8 mouse cellular contexts compared by ENCODE assay signal in genomic region chr13:89540301-89540982, GRCm38 (mm10). TPM values are rescaled to one million over a fixed set of nuclear protein-coding genes. Genes with fewer than 3 reads are reported as not detected.
DNase-seq lines count a peak whose midpoint lies in the region; ATAC-seq and TF ChIP-seq lines count a peak whose summit lies in the region.
"Had no signal": no experiment of that assay in that cellular context is flagged by ENCODE, and none has a peak within 500 bp of the region (broad histone marks: within the 10 kb centered on the region; RNA-seq: fewer than 3 reads in every experiment).

No protein-coding gene starts in this region.

- H3K9me3 ChIP-seq in intestine, embryonic 14.5 days (ENCODE audit: control insufficient read depth, low read length), result no peaks in the 10 kb centered on the region
- no peaks in the 10 kb centered on the region for H3K9me3 ChIP-seq in intestine, postnatal 0 days (ENCODE audit: control insufficient read depth)
- no peaks in the 10 kb centered on the region for H3K9me3 ChIP-seq in limb, embryonic 10.5 days (replicated peaks)
- H3K9me3 ChIP-seq: midbrain, embryonic 12.5 days had no signal

- peak overlapping the region; percentile 90; the same call in 1 of the 2 replicates for H3K4me2 ChIP-seq in intestine, embryonic 14.5 days (ENCODE audit: low read length)
- H3K4me2 ChIP-seq in intestine, postnatal 0 days (replicated peaks; ENCODE audit: low read depth), result no peak overlapping the region

- 31% methylated on average over 11 of the region's 11 CpGs for WGBS in intestine, embryonic 14.5 days
- WGBS in intestine, postnatal 0 days, result 51% methylated on average over 11 of the region's 11 CpGs
- 5% methylated on average over 11 of the region's 11 CpGs for WGBS in limb, embryonic 10.5 days

- peaks cover 9% of the 10 kb centered on the region; the same call in 1 of the 2 replicates for H3K4me1 ChIP-seq in intestine, embryonic 14.5 days (replicated peaks; ENCODE audit: control insufficient read depth, insufficient read depth, low read length)
- no peaks in the 10 kb centered on the region for H3K4me1 ChIP-seq in intestine, postnatal 0 days (replicated peaks; ENCODE audit: control insufficient read depth, insufficient read depth, low read length)
- peaks cover 37% of the 10 kb centered on the region for H3K4me1 ChIP-seq in limb, embryonic 10.5 days
- H3K4me1 ChIP-seq: midbrain, embryonic 12.5 days had no signal

- TF ChIP-seq CTCF in intestine, postnatal 0 days (IDR thresholded peaks at IDR 0.05; ENCODE audit: low read depth), result no peak

- no peak for ATAC-seq in intestine, embryonic 14.5 days (replicated peaks; ENCODE audit: low FRiP score, low TSS enrichment, low read depth)
- no peak for ATAC-seq in intestine, postnatal 0 days
- ATAC-seq in CD4-positive, CD25-positive, alpha-beta regulatory T cell, adult 4 months, result no peak

- no peak overlapping the region for H3K9ac ChIP-seq in intestine, embryonic 14.5 days (ENCODE audit: low read length)
- H3K9ac ChIP-seq in intestine, postnatal 0 days (ENCODE audit: low read depth, low read length), result no peak overlapping the region
- H3K9ac ChIP-seq: midbrain, embryonic 12.5 days had no signal

- no peak for DNase-seq in intestine, embryonic 14.5 days (ENCODE audit: low spot score)
- peak; percentile 29 for DNase-seq in ES-CJ7 (ENCODE audit: low read depth, low spot score)
- peak; percentile 26 for DNase-seq in brain, adult 2 months (ENCODE audit: low read depth, low spot score)
- peak; percentile 57 for DNase-seq in limb, embryonic 10.5 days (ENCODE audit: low spot score)
- DNase-seq in right cerebral cortex, postnatal 25 days, result no peak

- H3K4me3 ChIP-seq in intestine, embryonic 14.5 days (ENCODE audit: low read depth, low read length), result peak overlapping the region; percentile 2; the same call in 1 of the 2 replicates
- H3K4me3 ChIP-seq in intestine, postnatal 0 days (ENCODE audit: low read depth, low read length), result no peak overlapping the region
- H3K4me3 ChIP-seq in limb, embryonic 10.5 days, result peak overlapping the region; percentile 63

- no peak overlapping the region for H3K27ac ChIP-seq in intestine, embryonic 14.5 days (ENCODE audit: low read depth)
- H3K27ac ChIP-seq in intestine, postnatal 0 days (ENCODE audit: low read depth, low read length), result no peak overlapping the region
- H3K27ac ChIP-seq in limb, embryonic 10.5 days, result peak overlapping the region; percentile 91
- H3K27ac ChIP-seq: midbrain, embryonic 12.5 days had no signal

- no peaks in the 10 kb centered on the region for H3K27me3 ChIP-seq in intestine, embryonic 14.5 days (replicated peaks; ENCODE audit: control insufficient read depth, insufficient read depth, low read length)
- no peaks in the 10 kb centered on the region for H3K27me3 ChIP-seq in intestine, postnatal 0 days (replicated peaks; ENCODE audit: control insufficient read depth, insufficient read depth, low read length)
- no peaks in the 10 kb centered on the region for H3K27me3 ChIP-seq in limb, embryonic 10.5 days (ENCODE audit: low read depth, poor library complexity, severe bottlenecking)

- H3K36me3 ChIP-seq in intestine, embryonic 14.5 days (ENCODE audit: control insufficient read depth, insufficient read depth, low read length), result no peaks in the 10 kb centered on the region
- no peaks in the 10 kb centered on the region for H3K36me3 ChIP-seq in intestine, postnatal 0 days (ENCODE audit: control insufficient read depth, insufficient read depth)
- no peaks in the 10 kb centered on the region for H3K36me3 ChIP-seq in limb, embryonic 10.5 days
- H3K36me3 ChIP-seq: midbrain, embryonic 12.5 days had no signal

RNA-seq across cellular contexts. Expression of gene Hapln1, which starts 0.8 kb away (rescaled TPM):
- 4.5 and 6.3 TPM in 2 replicates for polyA plus RNA-seq in intestine, embryonic 14.5 days (2014; fragmentation: Nextera tagmentation; extraction: Ambion mirVana)
- polyA plus RNA-seq in intestine, postnatal 0 days (2015; fragmentation: Nextera tagmentation; extraction: Ambion mirVana), result 1.5 and 3.8 TPM in 2 replicates
- 17.1 and 19.9 TPM in 2 replicates for polyA plus RNA-seq in limb, embryonic 10.5 days (2016; fragmentation: Nextera tagmentation; extraction: Ambion mirVana)
- polyA plus RNA-seq in CD4-positive, CD25-positive, alpha-beta regulatory T cell, adult 4 months (2017; shearing (Covaris generic)), result not detected

Comparison
In these comparisons a context has a peak if more than half of its experiments do, and no peak if none do; other contexts are left out.
1. DNase-seq: peak in ES-CJ7 (single experiment), brain, adult 2 months (single experiment) and limb, embryonic 10.5 days (single experiment); none in intestine, embryonic 14.5 days (single experiment) and right cerebral cortex, postnatal 25 days (single experiment).